Mouse (Mus musculus): ENCODE data around the gene Ell2.

Gene Ell2

GRCm38 (mm10) chr13:75733594-75734161, 27.1 kb downstream of the Ell2 start:
- DNase-seq (ENCODE audit: low read depth, low spot score): no peak

GRCm38 (mm10) chr13:75734231-75734630, 27.7 kb downstream of the Ell2 start:
- DNase-seq (ENCODE audit: low read depth, low spot score): no peak

- DNase-seq (ENCODE audit: low read depth, low spot score): no peak
These were observed 29.0 kb downstream of the Ell2 start for GRCm38 (mm10) chr13:75735606-75736005.

- no peak for DNase-seq (ENCODE audit: low read depth, low spot score)
These were observed 31.4 kb downstream of the Ell2 start for GRCm38 (mm10) chr13:75737991-75738390.

DNA sequence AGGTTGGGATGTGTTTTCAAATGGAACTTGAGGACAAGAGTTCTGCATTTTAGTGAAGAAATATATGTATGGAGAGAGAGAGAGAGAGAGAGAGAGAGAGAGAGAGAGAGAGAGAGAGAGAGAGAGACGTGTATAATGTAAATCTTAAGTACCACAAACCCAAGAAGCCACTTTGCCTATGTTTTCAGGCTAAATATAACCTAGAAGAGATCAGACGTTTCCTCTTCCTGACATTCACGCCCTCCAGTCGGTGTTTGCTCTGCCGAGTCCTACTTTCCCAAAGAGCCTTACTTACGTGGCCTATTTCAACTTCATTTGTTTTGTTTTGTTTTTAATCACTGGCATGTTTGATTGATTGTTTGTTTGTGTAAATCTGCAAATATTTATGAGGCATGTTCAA, 32.0 kb downstream of the Ell2 start:
- no peak for DNase-seq (ENCODE audit: low read depth, low spot score)

- DNase-seq (ENCODE audit: low read depth, low spot score): no peak
These were observed 32.4 kb downstream of the Ell2 start for GRCm38 (mm10) chr13:75738957-75739356.

DNA sequence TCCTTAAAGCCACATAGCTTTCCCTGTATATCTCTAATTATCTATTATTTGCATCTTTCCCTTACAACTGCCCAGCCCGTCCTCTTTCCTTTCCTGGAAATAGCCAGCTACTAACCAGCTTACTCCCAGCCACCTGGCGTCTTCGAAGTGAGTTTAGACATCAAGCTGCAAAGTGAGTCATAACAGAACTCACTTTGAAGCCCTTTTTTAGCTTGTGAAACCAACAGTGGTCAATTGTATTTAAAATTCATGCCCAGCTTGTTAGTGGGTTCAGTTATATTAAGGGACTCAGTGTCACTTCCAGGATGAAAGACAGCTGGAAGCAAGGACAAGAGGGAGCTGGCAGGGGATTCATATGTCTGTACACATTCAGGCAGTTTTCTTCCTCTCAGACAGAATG, 33.5 kb downstream of the Ell2 start:
- DNase-seq (ENCODE audit: low read depth, low spot score): no peak

- DNase-seq (ENCODE audit: low read depth, low spot score): no peak
These were observed 34.6 kb downstream of the Ell2 start for GRCm38 (mm10) chr13:75741119-75741518.

GRCm38 (mm10) chr13:75741736-75742729, 35.5 kb downstream of the Ell2 start:
- DNase-seq (ENCODE audit: low read depth, low spot score): no peak

GRCm38 (mm10) chr13:75742970-75743369, 36.4 kb downstream of the Ell2 start:
- DNase-seq (ENCODE audit: low read depth, low spot score): no peak

DNA sequence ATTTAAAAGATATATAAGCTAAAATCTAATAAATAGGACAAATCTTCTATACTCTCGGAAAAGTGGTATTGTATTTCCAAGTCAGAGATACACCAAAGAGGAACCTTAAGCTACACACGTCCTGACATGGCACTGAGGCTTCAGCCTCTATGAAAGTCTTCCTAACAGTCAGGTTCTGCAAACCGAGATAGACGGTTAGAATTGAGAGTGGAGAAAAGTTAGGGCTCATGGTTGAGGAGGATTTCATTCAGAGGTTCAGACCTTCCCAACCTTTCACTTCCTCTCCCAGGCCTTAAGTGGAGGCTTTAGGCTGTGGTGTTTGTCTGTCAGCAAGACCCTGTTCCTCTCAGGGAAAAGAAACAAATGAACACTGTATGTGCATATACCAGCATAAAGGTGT, 37.5 kb downstream of the Ell2 start:
- DNase-seq (ENCODE audit: low read depth, low spot score): no peak

- DNase-seq (ENCODE audit: low read depth, low spot score): no peak
These were observed 38.8 kb downstream of the Ell2 start for GRCm38 (mm10) chr13:75745328-75745727.

DNA sequence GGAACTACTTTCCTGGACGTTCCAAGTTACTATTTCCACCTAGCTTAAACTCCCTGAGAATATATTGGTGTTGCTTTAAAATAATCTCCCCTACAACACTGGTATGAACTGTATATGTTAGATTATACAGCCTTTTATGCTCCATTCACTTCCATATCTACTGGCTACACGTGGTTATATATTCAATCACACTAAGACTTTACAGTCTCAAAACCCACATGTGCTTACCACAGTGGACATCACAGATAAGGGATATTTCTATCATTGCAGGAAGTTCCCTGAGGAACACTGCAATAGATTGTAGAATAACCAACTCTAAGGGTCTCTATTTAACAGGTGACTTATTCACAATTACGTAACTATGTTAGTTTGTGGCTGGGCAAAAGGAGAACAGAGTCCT, 40.7 kb downstream of the Ell2 start:
- DNase-seq (ENCODE audit: low read depth, low spot score): no peak

- DNase-seq (ENCODE audit: low read depth, low spot score): no peak
These were observed 42.1 kb downstream of the Ell2 start for GRCm38 (mm10) chr13:75748685-75749084.

GRCm38 (mm10) chr13:75750785-75751184, 44.2 kb downstream of the Ell2 start:
- DNase-seq (ENCODE audit: low read depth, low spot score): no peak

GRCm38 (mm10) chr13:75752216-75752938, 45.8 kb downstream of the Ell2 start:
- DNase-seq (ENCODE audit: low read depth, low spot score): no peak

DNA sequence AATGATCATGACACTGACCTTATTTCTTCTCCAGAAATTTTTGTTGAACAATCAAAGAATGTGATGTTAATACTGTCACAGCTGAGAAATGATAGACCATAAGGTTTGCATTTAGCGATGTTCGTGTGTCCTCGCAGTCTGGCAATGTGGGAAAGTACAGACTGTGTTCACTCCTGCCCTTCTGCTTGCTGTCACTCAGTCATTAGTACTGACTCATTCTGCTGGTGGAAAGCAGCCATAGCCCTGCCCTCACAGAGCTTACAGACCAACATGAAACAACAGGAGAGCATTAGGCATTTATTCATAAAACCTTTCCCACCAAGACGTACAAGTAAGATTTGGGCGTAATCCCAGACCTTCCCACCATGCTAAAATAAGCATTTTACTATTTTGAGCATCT, 47.8 kb downstream of the Ell2 start:
- no peak for DNase-seq (ENCODE audit: low read depth, low spot score)

GRCm38 (mm10) chr13:75760859-75761548, 54.4 kb downstream of the Ell2 start:
- no peak for DNase-seq (ENCODE audit: low read depth, low spot score)

DNA sequence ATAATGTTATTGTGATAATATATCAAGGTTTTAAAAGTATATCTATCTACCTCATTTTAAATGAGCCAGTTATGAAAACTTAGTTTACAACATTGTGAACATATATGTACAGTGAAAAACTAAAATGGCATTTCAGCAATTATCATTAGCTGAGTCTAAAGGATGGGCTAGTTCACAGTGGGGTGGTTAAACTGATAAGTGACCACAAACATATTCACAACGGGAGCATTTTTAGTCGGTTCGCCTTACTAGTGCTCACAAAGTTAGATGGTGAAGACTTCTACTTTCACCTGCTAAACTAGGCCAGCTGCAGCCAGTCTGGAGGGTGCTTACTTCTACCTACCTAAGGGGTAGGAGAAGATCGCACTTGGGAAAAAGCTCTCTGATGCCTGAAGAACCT, 56.2 kb downstream of the Ell2 start:
- no peak for DNase-seq (ENCODE audit: low read depth, low spot score)

DNA sequence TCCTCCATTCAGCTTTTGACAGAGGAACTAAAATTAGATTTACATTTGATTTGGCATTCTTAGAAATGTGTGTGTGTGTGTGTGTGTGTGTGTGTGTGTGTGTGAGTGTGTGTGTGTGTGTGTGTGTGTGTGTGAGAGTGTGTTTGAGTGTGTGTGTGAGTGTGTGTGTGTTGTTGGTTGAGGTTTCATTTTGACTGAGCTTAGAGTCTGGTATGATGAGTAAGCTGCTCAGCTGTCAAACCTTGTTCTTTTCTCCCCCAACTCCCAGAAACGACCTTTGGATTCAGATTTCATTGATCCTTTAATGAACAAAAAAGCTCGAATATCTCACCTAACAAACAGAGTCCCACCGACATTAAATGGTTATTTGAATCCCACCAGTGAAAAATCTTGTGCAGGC, 56.7 kb downstream of the Ell2 start:
- no peak for DNase-seq (ENCODE audit: low read depth, low spot score)

GRCm38 (mm10) chr13:75765742-75766141, 59.2 kb downstream of the Ell2 start:
- DNase-seq (ENCODE audit: low read depth, low spot score): no peak

DNA sequence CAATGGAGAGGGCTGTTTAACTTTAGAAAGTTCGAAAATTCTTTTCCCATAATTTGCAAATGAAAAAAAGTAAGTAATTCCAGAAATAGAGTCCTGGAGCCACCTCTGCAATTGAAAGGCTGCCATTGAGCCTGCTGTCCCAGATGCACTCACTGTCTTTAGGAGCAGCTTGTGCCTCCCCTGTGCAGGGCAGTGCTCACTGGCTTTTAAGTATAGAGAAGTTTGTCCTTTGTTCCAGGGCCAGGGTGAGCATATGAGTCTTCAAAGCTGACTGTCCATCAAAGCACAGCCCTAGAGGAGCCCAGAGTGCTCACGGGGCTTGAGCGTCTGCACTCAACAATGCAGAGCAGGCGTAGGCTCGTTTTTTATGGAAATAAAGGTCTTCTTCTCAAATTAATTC, 59.7 kb downstream of the Ell2 start:
- no peak for DNase-seq (ENCODE audit: low read depth, low spot score)

Data from brain, embryonic 18.5 days (tissue).